Mouse (Mus musculus): ENCODE measurements around the gene Prl7d1.
"Not testable (repeated sequence)": the region's sequence is repeated elsewhere in the genome, so short reads cannot be mapped to it uniquely, and the experiment has no call there.

The Prl7d1 gene

DNA sequence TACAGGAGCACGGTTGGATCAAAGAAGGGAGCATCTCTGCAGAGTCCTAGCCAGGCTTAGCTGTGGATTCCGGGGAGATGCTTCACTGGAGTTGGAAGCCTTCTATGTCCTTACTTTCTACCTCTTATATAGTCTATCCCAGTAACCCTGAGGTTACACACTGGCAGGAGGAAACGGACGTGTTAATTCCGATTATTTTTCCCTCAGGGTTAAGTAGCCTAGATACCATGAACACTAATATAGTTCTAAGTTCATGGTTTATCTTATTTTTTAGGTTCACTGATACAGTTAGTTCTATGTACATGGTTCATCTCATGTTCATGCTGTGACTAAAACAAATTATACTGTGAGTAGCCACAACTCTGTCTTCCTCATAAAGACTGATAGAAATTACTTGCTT lies at the start of gene Prl7d1:
TSS of gene Prl7d1 (minus strand) at position 101 of the 400 bp plus-strand sequence.
- no peak for DNase-seq

DNA sequence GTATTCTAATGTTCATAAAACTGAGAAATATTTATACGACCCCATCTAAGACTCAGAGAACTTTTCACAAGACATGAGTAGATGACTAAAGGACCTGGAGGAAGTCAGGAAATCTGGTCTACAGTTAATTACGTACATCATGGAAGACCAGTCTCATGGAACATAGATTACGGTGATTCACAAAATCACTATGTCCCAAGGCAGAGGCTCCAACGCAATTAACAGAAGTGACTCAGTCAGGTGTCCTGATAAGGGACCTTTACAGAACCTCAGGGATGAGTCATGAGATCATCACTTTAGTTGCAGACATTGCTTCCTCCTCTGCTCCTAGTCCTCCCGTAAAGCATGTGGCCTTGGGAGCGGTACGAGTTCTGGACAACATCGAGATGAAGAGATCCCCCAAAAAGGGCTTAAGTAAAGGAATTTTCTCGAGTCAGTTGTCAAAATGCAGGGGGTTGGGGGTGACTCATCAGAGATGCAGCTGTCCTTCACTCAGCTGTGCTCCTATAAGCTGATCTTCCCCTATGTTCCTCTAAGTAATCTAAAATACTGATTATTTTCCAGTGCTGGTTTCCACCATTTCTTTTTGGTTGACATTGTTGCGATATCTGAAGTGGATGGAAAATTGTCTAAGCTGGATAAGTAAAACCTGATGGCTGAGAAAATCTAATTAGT lies 18.1 kb upstream of the Prl7d1 start:
- no peak for DNase-seq

DNA sequence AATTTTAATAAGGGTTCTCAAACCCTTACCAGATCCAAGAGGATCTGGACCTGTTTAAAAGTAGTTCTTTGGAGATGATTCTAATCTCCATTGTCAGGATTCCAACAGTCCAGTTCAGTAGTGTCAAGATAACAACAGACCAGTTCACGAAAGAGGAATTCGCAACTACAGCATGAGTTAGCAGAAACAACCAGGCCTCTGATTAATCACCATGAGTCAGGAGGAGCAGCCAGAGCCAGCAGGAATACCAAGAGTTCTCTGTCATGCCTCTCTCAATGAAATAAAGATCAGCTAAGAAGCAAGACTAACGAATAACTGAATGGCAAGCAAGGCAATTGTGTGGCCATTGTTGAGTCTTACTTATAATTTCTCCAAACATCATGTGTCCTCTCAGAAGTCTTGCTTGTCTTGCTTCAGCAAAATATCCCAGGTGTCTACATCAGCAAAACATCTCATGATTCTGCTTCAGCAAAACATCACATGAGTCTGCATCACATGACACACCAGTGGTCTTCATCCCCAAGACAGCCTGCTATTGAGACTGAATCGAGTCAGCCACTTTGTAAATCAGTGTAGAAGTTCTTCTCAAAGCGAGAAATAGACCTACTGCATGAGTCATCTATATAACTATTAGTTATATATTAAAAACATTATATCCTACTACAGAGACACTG lies 13.9 kb upstream of the Prl7d1 start:
- not testable (repeated sequence) for DNase-seq

DNA sequence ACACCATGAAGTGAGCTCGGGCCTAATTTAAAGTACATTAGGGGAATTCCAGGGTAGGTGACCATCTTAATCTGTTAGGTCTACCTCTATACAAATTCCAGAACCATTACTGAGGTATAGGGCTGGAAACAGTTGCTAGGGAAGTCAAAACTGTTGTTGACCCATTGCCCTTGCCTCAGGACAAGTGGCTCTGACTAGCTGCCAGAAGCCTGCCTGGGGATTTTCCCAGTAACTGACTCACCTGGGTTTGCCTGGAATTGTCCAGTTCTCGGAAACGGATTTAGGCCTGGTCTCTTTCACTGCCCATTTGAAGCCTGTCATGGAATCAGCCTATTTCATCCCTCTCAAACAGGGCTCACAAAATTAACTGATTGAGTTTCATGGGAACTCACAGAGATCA lies 8.5 kb upstream of the Prl7d1 start:
- not testable (repeated sequence) for DNase-seq

DNA sequence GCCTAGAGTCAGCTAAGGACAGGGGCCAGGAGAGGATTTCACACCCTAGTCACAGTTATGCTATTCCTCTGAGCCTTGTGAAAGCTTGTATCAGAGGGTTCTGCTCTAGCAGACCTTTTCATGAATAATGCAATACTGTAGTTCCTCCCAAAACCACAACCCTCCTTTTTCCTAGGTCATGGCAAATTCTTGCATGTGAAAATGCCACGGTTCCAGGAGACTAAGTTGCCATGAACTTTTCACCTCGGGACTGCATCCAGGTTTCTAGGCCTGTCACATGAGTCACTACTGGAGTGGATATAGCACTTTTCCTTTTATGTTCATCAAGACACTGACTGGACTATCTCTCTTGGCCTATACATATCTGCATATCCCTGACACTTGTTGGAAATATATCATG lies 10.0 kb downstream of the Prl7d1 start:
- DNase-seq, result no peak

DNA sequence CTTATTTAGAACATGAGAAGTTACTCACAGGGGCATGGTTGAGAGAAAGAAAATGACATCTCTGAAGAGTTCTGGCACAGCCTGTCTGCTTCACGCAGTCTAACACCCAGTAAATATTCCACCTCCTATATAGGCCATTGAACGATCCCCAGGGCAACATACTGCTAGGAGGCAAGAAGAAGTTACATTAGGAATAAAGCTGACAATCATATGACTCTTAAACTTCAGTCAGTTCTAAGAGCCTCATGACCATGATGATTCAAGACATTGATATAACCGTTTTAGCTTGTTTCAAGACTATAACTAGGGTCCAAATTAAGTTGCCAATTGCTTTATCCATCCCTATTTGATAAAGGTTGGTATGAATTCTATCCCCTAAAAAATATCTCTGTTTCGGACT lies 48.6 kb downstream of the Prl7d1 start, which contains the start of gene Prl7a2:
TSS of gene Prl7a2 (minus strand) at position 101 of the 400 bp plus-strand sequence.
- DNase-seq, result no peak

DNA sequence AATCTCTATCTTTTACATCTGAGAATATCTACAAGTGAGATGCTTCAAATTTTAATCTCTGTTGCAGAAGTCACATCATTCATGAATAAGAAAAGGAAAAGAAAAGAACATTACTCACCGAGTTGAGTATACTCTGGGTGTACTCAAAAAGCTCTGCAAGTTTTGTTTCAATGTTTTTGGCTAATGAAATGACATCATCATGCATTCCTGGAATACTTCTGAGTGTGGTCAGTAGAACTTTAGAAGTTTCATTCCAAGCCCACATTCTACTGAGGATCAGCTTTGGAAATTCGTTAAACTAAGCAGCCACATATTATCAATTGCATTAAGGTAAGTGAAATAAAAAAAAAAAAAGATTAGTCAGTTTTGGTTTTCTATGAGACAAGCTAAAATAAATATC lies 55.8 kb downstream of the Prl7d1 start:
- no peak for DNase-seq
